Mouse (Mus musculus) neural tube, embryonic 10.5 days (tissue): ENCODE measurements at regions not wholly inside any gene's neighbourhood (a gene's known extent, or its start where the extent isn't known, plus 50 kb on each side); places are given as distances from the start of the nearest gene placed in this dataset.
A peak's percentile ranks its signal among the peaks of the same experiment; 100 is the strongest.

Experiments
- DNase-seq: peaks from one replicate; pipeline ENCODE4 v3.0.0-alpha.2; 2017; ENCODE audit warnings: low spot score; ENCODE audit errors: extremely low spot score

DNA sequence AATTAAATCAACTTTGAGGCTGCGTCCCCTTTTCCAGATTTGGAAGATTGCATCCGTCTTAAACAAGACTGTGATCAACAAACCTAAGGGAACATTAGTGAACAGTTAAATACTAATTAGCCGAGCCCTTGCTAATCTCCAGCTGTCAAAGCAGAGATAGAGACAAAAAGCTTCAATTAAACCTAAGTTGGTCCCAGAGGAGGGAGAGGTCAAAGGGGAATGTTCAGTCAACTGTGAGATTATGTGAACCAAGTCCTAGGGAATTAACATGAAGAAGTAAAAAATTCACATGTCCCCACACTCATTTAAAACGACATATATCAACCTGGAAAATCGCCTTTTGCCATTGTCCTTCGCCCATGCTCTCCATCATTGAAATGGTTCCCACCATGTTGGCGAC lies 59.7 kb upstream of the Tbx20 start:
- no peak for DNase-seq

GRCm38 (mm10) chr9:24848210-24848609 lies 74.1 kb upstream of the Tbx20 start:
- DNase-seq, result no peak

DNA sequence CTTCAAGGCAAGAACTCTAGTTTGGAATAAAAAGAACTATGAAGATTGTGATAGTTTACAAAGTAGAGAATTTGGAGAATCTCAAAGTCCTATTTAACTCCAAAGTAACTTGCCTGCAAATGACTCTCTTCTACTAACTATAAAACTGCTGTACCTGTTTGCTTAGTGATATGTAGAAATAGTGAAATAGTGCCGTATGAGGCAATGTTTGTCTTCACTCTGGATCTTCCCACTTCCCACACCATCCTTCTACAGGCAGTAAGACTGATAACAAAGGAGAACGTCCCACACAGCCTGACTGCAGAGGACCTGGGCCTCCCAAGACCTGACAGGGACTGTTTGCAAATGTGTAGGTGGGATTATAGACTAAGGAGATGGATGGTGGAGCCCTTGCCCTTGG lies 85.4 kb upstream of the Tbx20 start:
- no peak for DNase-seq

- no peak for DNase-seq
These were observed 92.5 kb upstream of the Tbx20 start for GRCm38 (mm10) chr9:24866390-24867173.

DNA sequence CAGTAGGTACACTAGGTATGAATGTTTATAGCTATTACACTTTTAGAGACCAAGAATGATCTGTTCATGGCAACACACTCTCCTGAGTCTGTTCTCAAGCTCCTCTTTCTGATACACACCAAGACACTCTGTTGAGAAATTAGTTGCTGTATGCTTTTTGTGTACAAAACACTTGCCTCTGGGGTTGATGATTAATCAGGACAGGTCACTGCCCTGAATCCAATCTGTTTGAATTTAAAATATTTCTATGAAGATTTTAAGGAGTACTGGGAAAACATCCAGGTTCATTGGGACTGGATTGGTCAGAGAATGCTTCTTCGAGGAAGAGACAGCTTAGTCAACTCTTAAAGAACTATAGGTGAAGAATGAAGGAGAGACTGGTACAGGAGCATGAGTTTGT lies 94.6 kb upstream of the Tbx20 start:
- no peak for DNase-seq

DNA sequence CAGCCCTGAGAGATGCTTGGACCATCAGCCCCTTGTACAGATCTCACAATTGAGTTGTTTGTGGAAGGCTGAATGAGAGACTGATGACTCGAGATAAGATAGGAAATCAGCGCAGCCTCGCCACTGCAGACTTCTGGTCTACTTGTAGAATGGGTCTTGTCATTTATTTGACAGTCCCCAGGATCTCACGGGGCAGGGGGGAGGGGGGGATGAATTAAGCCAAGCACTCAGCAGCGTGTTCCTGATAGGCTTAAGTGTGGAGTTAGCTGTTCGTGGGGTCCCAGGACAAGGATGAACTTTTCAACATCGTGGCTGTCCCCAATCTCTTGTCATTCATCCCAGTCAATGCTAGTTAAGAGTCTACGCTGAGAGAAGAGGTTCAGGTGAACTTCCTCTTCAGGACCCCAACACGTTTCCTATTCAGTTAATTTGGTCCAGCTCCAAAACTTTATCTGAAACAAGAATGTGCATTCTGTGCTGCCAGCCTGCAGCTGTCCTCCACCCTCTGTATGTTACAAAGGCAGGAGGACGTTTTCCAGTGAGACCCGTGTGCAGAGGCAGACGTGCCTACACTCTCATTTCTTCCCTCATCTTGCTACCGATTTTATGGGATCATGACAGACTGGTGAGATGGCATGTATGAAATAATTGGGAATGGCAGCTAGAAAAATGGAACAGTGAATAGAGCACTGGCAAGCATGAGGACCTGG lies 100.5 kb upstream of the Tbx20 start:
- no peak for DNase-seq

DNA sequence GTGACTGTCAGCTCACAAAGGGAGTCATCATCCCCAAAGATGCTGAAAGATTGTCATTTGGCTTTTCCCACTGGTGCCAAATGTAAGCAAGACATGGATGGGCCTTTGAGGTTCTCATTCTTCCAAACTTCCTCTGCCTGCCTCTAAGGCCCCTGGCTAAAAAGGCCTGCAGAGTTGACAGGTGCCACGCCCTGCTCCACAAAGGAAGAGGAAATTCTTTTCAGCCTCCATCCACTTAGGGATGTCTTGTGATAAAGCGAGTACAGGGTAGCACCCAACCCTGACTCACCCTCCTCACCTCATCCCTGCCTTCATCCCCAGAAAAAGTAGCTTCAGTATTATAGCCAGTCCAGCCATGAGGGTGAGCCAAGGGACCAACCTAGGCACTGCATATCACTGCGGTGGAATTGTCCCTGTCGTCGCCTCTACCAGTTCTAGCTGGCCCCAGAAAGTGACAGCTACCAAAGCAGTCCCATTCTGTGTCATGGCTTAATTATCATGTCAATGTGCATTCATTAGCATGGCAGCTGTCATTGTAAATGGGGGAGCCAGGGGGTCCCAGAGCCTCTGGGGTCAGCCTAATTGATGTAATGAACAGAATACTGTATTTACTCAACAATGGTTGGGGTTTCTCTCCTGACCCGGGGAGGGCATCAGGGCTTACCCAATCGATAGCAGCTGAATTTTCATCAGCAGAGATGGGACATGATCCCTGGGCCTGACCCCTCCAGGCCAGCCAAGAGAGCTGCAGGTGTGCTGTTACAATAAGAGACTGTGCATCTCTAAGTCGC lies 104.5 kb upstream of the Tbx20 start:
- peak; percentile 19 for DNase-seq

- DNase-seq, result no peak
These were observed 105.6 kb upstream of the Tbx20 start for GRCm38 (mm10) chr9:24879662-24880061.

DNA sequence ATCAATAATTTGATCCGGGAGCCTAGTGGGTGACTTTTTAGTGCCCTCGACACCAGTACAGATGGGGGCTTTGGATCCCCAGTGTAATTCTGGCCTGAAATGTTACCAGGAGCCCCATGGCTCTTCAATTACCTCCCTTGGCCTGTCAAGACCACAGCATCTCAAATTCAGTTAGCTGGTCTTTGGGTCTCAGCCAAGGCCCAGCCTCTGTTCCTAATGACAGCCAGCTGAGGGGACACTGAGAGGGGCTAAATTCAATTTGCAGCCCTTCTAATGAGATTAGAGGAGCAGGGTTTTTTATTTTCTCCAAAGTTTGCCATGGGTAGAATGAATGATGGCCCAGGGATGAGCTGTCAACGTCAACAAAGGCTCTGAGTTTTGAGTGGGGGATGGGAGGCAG lies 109.9 kb upstream of the Tbx20 start:
- no peak for DNase-seq

DNA sequence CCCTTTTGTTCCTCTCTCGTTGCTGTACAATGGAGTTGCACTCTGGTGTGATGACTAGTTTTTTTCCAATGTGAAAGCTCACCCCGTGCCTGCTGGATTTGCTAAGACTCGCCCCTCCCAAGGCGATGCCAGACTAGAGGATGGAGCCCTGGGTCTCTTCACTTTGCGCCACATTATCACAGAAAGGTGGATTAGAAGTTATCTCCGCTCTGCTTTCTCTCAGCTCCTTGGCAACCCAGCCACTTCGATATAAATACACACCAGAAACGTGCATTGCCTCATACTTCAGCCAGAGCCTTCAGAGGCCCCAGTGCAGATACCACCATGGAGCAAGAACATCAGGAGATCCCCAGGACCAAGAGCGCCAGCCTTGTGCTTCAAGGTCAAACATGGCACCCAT lies 114.2 kb upstream of the Tbx20 start:
- DNase-seq, result no peak

DNA sequence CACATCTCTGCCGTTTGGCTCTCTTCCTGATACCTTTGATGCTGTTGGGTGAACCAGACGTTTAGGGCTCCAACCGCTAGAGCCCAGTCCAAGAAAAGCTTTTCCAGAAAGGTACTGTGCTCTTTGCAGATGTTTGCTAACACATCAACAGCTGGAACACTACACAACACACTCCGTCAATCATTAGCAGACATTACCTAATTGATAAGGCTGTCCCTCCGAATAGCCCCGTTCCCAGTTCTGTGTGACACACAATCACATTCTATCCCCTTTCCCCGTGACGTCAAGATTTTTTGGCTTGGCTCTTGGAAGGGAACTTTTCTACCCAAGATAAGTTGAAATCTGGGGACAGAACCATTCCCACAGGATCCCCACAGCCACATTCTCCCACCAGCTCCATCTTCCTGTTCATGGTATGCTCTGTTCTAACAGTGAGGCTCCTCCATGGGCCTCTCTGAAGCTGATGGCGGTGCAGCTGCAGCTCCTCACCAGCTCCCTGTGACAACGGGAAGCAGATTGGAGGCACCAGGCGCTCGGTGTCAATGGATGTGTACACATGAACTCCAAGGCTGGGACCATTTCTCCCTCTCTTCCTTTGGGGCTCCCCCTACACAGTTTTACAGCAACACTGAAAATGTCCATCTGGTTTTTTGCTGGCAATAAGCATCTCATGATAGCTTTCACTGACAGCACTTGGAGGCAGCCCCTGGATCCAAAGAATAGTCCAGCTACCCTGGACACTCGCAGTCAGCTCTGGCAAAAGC lies 122.6 kb upstream of the Tbx20 start:
- DNase-seq, result no peak

GRCm38 (mm10) chr9:24899206-24899928 lies 125.3 kb upstream of the Tbx20 start:
- DNase-seq, result no peak

DNA sequence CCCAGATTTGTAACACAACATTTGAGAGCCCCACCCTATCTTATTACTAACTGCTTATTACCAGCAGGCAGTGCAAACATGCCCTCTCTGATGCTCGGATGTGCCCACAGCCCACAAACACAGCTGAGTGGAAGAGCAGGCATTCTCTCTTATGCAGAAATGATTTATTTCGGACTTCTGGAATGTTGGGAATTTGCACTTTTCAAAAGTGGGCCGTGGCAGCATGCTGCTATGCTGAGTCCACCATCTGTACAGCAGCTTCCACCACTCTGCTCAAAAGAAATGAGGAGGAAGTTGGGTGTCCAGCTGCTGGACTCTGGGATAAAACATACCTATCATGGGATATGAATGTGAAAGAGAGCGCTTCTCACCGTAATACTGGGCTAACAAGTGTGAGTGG lies 129.6 kb upstream of the Tbx20 start:
- no peak for DNase-seq

- no peak for DNase-seq
These were observed 135.2 kb upstream of the Tbx20 start for GRCm38 (mm10) chr9:24909086-24909979.

- no peak for DNase-seq
These were observed 136.6 kb upstream of the Tbx20 start for GRCm38 (mm10) chr9:24910738-24911137.

DNA sequence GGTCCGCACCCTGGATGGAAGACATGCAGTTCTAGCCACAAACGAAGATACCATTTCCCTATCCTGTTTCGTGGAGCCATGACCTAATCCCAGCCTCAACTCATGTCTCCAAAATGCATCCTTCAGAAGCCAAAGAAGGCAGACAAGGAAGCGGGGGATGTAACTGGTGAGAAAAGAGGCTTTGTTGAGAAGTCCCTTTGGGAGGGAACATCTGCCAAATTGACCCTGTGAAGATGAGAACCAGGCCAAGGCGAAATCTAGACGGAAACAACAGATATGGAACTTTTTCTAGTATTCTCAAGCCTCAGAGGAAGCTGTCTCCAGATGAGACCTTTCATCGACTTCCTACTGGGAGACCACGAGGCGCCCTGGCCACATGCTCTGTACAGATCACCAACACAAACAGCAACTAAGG lies 145.9 kb upstream of the Tbx20 start:
- no peak for DNase-seq

DNA sequence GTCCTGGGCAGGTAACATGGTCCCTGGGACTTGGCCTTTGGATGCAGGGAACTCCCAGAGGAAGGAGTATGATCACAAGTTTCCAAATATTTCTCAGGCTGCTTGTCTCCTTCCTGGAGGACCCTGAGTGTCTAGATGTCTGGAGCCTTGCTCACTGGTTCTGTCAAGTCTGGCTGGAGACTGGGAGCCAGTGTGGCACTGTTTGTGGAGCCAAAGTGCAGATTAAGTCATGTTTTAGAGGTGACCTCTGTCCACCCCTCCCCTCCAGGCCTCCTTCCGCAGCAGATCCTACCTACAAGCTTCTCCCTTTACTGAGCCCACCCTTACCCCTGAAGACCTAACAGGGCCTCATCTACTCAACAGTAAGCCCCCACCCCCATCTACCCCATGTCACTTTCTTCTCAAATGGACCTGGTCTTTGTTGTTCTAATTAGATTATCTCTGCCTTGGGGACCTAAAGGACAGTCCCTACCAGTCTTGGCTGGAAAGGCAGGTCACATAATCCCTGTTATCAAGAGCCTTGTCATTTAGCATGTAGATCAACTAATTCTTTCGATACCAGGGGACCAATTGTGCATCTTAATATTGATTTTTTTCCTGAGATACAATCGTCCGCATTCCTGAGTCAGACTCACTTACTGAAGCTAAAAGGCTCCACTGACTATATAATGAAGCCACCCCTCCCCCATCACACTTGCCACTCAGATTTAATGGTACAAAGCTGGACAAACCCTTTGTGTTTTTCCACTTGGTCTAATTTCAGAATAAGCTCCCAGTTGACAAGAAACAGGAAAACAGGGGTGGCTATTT lies 148.2 kb upstream of the Tbx20 start:
- DNase-seq, result no peak

GRCm38 (mm10) chr9:24923514-24923913 lies 149.4 kb upstream of the Tbx20 start:
- DNase-seq, result no peak

- DNase-seq, result no peak
These were observed 151.5 kb upstream of the Gm10181 start for GRCm38 (mm10) chr9:24937731-24938130.
